Mouse (Mus musculus) ES-Bruce4 (cell line): Measurements from ENCODE around the gene Emsy.

Source experiments
- CTCF ChIP-seq: IDR thresholded peaks from one replicate; pipeline ENCODE4 v1.8.1; 2011; ENCODE audit warnings: low read depth, low read length
- POLR2A ChIP-seq: IDR thresholded peaks from one replicate; pipeline ENCODE4 v1.8.1; 2011; ENCODE audit warnings: low read length; ENCODE audit not compliant: insufficient read depth

GRCm38 (mm10) chr7:98612936-98613335 is 43.6 kb downstream of the Emsy start:
- no peak for TF ChIP-seq POLR2A
- no peak for TF ChIP-seq CTCF
